Mouse (Mus musculus) lung, adult 2 months (tissue): ENCODE measurements at regions not wholly inside any gene's neighbourhood (a gene's known extent, or its start where the extent isn't known, plus 50 kb on each side); places are given as distances from the start of the nearest gene placed in this dataset.

Experiments
- DNase-seq: peaks from one replicate; pipeline ENCODE4 v3.0.0; 2022
- H3K4me1 ChIP-seq: fragments of 200-500 bp; 2 replicates; pipeline ENCODE4 v1.6.1; 2011; ENCODE audit warnings: low read length; ENCODE audit not compliant: control insufficient read depth, insufficient read depth
- H3K4me3 ChIP-seq: fragments of 200-500 bp; replicated peaks from 2 replicates; pipeline ENCODE3; 2011; ENCODE audit warnings: low read depth, mild to moderate bottlenecking, control low read depth, low read length; ENCODE audit errors: extremely low read depth
- CTCF ChIP-seq: fragments of 200-500 bp; IDR thresholded peaks from 2 replicates; pipeline ENCODE4 v1.5.1; 2011; ENCODE audit warnings: mild to moderate bottlenecking, low read length, control low read depth; ENCODE audit not compliant: insufficient read depth
- POLR2A ChIP-seq: fragments of 200-500 bp; IDR thresholded peaks from 2 replicates; pipeline ENCODE4 v1.6.1; 2011; ENCODE audit warnings: low read depth, mild to moderate bottlenecking, control low read depth, low read length, borderline replicate concordance; ENCODE audit errors: extremely low read depth
- WGBS: fragments of 180-500 bp; shearing (Covaris S2); methylation state at CpG from one replicate; pipeline ENCODE4 v1.1.7; 2018; 5-methylcytosine and 5-hydroxymethylcytosine counted together

DNA sequence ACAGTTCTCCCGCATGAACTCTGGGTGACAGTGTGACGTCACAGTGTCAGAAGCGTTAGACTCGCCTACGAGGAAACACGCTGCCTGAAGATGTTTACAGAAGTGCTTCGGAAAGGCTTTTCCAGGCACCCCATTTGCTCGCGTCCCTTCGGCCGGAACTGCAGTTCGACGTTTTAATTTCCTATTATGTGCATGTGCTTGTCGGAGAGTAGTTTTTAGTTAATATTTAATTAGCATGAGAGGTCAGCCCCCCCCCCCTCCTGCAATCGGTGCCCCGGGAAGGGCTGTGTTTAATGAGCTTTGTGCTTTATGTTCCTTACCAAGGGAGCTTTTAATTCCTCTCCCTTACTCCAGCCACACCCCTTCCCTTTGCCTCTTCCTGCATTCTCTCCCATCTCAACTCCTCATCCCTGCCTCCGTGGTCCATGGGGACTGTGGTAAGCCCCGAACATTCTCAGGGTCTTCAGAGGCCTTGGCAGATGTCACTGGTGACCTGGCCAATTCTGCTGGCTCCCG, 92.8 kb upstream of the Mrps10 start:
- no peak for TF ChIP-seq CTCF
- Histone ChIP-seq H3K4me1 (peaks cover 3% of the 10 kb centered on the region; the same call in 1 of the 2 replicates), H3K4me3 (no peak overlapping the region)
- no peak for DNase-seq
- 32% methylated on average over 19 of the region's 19 CpGs for WGBS

DNA sequence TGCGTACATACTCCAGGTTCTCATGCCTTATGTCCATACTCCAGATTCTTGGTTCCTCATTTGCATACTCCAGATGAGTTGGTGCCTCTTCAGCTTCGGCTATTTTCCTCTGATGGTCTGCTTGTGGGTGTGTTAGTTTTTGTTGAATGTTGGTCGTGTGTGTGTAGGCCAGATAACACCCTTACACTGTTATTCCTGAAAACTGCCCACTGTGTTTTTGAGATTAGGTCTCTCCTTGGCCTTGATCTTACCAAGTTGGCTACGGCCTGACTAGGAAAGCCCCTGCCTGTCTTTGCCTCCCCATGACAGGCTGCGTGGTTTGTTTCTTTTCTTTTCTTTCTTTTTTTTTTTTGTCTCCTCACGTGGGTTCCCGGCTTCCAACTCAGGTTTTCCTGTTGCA, 95.4 kb upstream of the Mrps10 start:
- no peak for DNase-seq
- 76% methylated on average over 7 of the region's 7 CpGs for WGBS
- H3K4me1 ChIP-seq = peaks cover 3% of the 10 kb centered on the region; the same call in 1 of the 2 replicates
- TF ChIP-seq POLR2A = no peak
- TF ChIP-seq CTCF = no peak
- no peak overlapping the region for H3K4me3 ChIP-seq

DNA sequence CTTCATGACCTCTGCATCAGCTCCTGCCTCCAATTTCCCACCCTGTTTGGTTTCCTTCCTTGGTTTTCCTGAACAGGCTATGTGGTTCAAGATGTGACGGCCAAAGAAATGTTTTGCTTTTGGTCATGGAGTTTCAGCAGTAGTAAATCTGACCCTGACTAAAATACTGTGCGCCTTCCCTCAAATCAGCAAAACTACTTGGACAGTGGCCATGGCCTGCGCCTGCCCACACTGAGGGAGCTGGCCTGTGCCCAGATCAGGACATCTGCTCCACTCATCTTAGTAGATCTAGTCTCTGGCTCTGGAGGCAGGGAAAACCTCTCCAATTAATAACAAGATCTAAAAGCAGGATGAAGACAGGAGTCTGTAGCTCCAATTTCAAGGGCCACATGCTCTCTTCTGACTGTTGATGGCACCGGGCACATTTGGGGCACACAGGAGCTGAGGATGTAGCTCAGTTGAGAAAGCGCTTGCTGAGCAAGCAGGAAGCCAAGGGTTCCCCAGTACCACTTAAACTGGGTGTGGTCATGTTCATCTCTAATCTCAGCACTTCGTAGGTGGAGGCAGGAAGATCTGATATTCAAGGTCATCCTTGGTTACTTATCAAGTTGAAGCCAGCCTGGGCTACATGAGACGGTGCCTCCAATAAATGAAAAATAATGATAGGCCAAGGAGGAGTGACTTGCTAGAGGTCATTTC, 96.6 kb upstream of the Mrps10 start:
- Histone ChIP-seq H3K4me3 (no peak overlapping the region), H3K4me1 (peaks cover 3% of the 10 kb centered on the region; the same call in 1 of the 2 replicates)
- no peak for DNase-seq
- WGBS = 52% methylated on average over 7 of the region's 7 CpGs
- TF ChIP-seq CTCF (no peak), POLR2A (no peak)

DNA sequence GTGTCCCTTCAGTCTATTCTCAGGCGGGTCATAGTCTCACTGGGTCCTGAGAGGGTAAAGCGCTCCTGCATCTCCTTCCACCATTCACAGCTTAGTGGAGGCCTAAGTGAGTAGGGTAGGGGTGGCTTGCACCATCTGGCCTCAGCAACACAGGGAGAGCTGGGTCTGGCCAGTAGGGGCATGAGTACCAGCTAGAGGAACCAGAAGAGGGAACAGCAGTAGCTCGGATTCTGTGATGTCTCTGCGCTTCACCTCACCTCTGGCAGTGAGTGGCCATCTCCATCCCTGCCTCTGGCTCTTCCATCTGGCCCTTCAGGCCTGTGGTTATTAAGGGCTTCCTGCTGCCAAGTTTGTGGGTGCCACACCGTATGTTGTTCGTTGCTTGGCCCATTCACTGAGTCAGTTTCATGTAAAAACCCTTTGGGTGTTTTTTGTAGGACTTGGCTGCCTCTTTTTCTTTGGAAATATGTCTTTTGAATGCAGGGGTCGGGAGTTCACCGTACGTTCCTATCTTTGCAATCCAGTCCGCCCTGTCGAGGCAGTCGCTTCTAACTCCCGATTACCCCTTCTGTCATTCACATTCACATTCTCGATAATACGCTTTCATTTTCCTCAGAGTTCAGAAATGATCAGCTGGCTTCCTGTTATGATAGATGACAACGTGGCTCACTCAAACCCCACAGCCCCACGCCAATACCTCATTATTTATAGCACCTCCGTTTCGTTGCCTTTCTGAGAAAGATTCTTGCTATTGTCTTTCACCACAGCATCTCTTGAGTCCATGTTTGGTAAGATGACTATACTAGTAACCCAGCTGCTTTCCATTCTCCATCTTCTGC, 99.4 kb upstream of the Mrps10 start:
- Histone ChIP-seq H3K4me3 (no peak overlapping the region), H3K4me1 (peaks cover 3% of the 10 kb centered on the region; the same call in 1 of the 2 replicates)
- no peak for DNase-seq
- 70% methylated on average over 19 of the region's 19 CpGs for WGBS
- TF ChIP-seq POLR2A (no peak), CTCF (no peak)

DNA sequence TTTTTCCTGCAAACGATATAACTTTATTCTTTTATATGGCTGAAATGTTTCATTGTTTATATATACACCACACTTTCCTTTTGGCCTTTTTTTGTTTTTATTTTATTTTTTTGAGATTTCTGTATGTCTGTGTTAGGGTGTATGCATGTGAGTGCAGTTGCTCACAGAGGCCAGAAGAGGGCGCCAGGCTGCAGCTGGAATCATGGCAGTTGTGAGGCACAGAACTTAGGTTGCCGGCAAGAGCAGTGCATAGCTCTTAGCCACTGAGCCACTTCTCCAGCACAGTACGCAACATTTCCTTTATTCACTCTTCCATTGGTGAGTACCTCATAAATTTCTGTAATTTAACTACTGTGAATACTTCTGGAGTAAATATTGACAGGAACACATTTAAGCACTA, 100.8 kb upstream of the Mrps10 start:
- no peak for DNase-seq
- Histone ChIP-seq H3K4me3 (no peak overlapping the region), H3K4me1 (peaks cover 3% of the 10 kb centered on the region; the same call in 1 of the 2 replicates)
- TF ChIP-seq CTCF (no peak), POLR2A (no peak)
- 95% methylated on average over 4 of the region's 4 CpGs for WGBS

DNA sequence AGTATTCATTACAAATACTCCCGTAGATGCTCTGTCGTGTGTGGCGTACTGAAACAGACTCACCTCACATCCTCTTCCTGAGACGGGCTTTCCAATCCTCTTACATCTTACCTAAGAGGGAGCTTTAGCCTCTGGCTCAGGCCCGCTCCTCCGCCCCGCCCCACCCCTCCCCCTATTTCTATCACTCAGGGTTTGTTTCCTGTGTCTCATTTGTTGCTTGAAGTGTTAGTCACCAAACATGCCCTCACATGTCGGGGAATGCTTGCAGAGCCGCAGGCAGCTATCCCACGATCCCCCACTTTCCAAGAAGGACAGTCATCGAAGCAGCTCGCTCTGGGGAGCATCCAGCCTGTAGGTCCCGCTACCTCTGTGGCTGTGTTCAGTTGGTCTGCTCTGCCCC, 101.6 kb upstream of the Mrps10 start:
- Histone ChIP-seq H3K4me1 (peaks cover under 1% of the 10 kb centered on the region; the same call in 1 of the 2 replicates), H3K4me3 (no peak overlapping the region)
- no peak for DNase-seq
- TF ChIP-seq POLR2A (no peak), CTCF (no peak)
- WGBS = 88% methylated on average over 13 of the region's 13 CpGs

DNA sequence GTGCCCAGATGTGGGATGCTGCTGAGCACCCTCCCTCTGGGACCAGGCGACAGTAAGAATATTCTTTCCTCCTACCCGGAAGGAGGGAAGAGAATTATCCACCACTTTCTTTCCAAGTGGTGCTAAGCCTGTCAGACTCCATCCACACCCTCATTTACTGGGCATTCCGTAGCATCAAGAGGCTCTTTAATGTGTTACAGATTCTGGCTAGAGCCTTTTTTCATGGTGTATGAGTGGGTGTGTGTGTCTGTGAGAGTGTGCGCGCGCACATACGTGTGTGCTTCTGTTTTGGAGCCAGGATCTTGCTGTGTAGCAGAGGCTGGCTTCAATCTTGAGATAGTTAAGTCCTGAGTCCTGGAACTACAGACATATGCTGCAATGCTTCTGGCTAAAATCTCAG, 102.4 kb upstream of the Mrps10 start:
- Histone ChIP-seq H3K4me3 (no peak overlapping the region), H3K4me1 (no peaks in the 10 kb centered on the region)
- DNase-seq = no peak
- WGBS = 87% methylated on average over 7 of the region's 7 CpGs
- TF ChIP-seq POLR2A = no peak
- no peak for TF ChIP-seq CTCF

DNA sequence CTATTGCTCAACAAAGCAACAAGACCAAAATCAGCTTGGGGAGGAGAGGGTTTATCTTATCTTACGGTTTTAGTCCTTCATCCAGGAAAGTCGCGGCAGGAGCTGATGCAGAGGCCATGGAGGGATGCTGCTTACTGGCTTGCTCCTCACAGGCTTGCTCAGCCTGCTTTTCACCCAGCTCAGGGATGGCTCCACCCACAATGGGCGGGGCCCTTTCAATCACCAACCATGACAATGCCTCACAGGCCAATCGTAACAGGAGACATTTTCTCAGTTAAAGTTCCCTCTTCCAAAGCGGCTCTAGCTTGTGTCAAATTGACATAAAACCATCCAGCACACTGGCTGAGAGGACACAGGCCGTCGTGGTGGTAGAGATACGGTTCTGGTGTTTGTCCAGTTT, 105.7 kb upstream of the Mrps10 start:
- Histone ChIP-seq H3K4me1 (no peaks in the 10 kb centered on the region), H3K4me3 (no peak overlapping the region)
- TF ChIP-seq POLR2A (no peak), CTCF (no peak)
- DNase-seq = no peak
- WGBS = 93% methylated on average over 9 of the region's 9 CpGs

DNA sequence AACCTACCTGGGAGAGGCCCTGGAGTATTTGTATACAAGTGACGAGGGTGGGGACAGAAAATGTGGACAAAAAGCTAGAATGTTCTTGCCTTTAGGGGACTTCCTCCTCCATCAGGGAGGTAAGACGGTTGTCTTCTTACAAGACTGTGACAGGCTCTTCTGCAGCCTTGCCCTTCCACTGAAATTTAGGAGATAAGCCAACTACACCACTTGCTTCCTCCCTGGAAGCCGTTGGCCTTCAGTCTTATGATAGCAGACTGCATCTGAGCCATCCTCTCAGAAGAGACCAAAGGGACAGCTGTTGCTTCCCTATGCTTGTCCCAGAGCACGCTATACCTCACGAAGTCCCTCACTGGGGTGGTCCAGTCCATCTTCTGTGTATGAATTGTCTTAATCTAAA, 106.5 kb upstream of the Mrps10 start:
- no peak for DNase-seq
- Histone ChIP-seq H3K4me3 (no peak overlapping the region), H3K4me1 (no peaks in the 10 kb centered on the region)
- TF ChIP-seq POLR2A (no peak), CTCF (no peak)
- 92% methylated on average over 5 of the region's 5 CpGs for whole genome bisulfite sequencing
